8 mouse cellular contexts compared by ENCODE assay signal in the genomic region with DNA sequence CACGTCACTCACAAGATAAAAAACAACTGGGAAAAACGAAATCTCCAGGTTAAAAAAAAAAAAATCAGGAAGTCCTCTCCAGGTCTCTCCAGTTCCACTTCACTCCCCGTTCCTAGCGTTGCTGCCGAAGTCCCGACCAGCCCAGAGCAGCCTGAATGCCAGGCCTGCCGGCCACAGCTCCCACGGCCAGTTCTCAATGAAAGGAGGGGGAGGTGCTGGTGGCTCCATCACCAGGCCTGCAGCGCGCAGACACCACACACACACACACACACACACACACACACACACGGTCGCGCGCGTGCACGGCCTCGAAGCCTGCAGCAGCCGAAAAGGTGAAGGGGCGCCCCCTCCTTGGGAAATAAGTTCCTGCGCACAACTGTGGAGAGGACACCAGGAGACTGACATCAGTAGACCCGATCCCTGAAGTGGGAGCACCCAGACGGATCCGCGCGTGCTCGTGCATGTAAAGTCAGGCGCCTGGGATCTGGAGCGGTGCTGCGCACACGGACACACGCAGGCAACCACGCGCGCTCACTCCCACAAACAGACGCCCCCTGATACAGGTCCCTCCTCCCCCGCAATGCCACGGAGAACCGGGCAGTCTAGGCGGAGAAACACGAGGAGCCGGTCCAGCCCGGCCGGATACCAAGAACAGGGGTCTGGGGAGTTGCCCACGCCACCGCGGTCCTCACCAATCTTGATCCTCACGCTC. TPM values are rescaled to one million over a fixed set of nuclear protein-coding genes. Genes with fewer than 3 reads are reported as not detected.
DNase-seq lines count a peak whose midpoint lies in the region; ATAC-seq and TF ChIP-seq lines count a peak whose summit lies in the region.

No protein-coding gene starts in this region.

- TF ChIP-seq POLR2A in ES-Bruce4 (IDR thresholded peaks at IDR 0.05; ENCODE audit: insufficient read depth, low read length) = no peak

- H3K4me3 ChIP-seq in ES-Bruce4 (ENCODE audit: low read depth, low read length) = peak overlapping the region; percentile 83
- peak overlapping the region; percentile 72 for H3K4me3 ChIP-seq in forebrain, embryonic 12.5 days (replicated peaks)
- H3K4me3 ChIP-seq in lung, embryonic 15.5 days = peak overlapping the region; percentile 73

- peak overlapping the region; percentile 82 for H3K9ac ChIP-seq in ES-Bruce4 (ENCODE audit: low read depth, poor library complexity, severe bottlenecking)
- H3K9ac ChIP-seq in forebrain, embryonic 12.5 days = peak overlapping the region; percentile 78
- H3K9ac ChIP-seq in lung, embryonic 15.5 days = peak overlapping the region; percentile 77

- WGBS in forebrain, embryonic 12.5 days = under 1% methylated on average over 47 of the region's 47 CpGs
- WGBS in lung, embryonic 15.5 days = under 1% methylated on average over 46 of the region's 47 CpGs

- ATAC-seq in forebrain, embryonic 12.5 days (ENCODE audit: low FRiP score) = peak; percentile 75
- peak; percentile 40 for ATAC-seq in lung, embryonic 15.5 days (ENCODE audit: borderline replicate concordance, extremely low read depth, low FRiP score, low TSS enrichment)
- ATAC-seq in neutrophil, adult 5-6 weeks (ENCODE audit: extremely low read depth, insufficient number of reproducible peaks, low FRiP score, poor library complexity, severe bottlenecking) = peak; percentile 20; the same call in 1 of the 2 replicates

- TF ChIP-seq EP300 in ES-Bruce4 (IDR thresholded peaks at IDR 0.05; ENCODE audit: insufficient read depth, low read depth, low read length) = no peak

- no peak overlapping the region for H3K27ac ChIP-seq in ES-Bruce4 (ENCODE audit: insufficient read depth, low read length)
- peak overlapping the region; percentile 87 for H3K27ac ChIP-seq in forebrain, embryonic 12.5 days
- H3K27ac ChIP-seq in lung, embryonic 15.5 days = peak overlapping the region; percentile 92

- H3K9me3 ChIP-seq in ES-Bruce4 (replicated peaks; ENCODE audit: control insufficient read depth, insufficient read depth, low read length, poor library complexity, severe bottlenecking) = no peaks in the 10 kb centered on the region
- H3K9me3 ChIP-seq in forebrain, embryonic 12.5 days = no peaks in the 10 kb centered on the region
- H3K9me3 ChIP-seq in lung, embryonic 15.5 days = no peaks in the 10 kb centered on the region

- intact Hi-C loops in heart, postnatal 36 days (cut with DNase I) = loop anchor here (2.0 kb wide), 2 partner anchors 52 to 126 kb away; no protein-coding TSS in a partner anchor

- H3K27me3 ChIP-seq in ES-Bruce4 (ENCODE audit: control insufficient read depth, insufficient read depth, low read length, poor library complexity, severe bottlenecking) = no peaks in the 10 kb centered on the region
- peaks cover 18% of the 10 kb centered on the region for H3K27me3 ChIP-seq in forebrain, embryonic 12.5 days
- peaks cover 8% of the 10 kb centered on the region; the same call in 1 of the 2 replicates for H3K27me3 ChIP-seq in lung, embryonic 15.5 days

- H3K4me2 ChIP-seq in forebrain, embryonic 12.5 days = peak overlapping the region; percentile 85
- peak overlapping the region; percentile 92 for H3K4me2 ChIP-seq in lung, embryonic 15.5 days

- H3K36me3 ChIP-seq in ES-Bruce4 (ENCODE audit: control insufficient read depth, insufficient read depth, low read length, poor library complexity, severe bottlenecking) = no peaks in the 10 kb centered on the region
- H3K36me3 ChIP-seq in forebrain, embryonic 12.5 days (replicated peaks) = no peaks in the 10 kb centered on the region
- no peaks in the 10 kb centered on the region for H3K36me3 ChIP-seq in lung, embryonic 15.5 days

- H3K4me1 ChIP-seq in ES-Bruce4 (ENCODE audit: control insufficient read depth, insufficient read depth, low read length) = no peaks in the 10 kb centered on the region
- H3K4me1 ChIP-seq in forebrain, embryonic 12.5 days = peaks cover 36% of the 10 kb centered on the region
- H3K4me1 ChIP-seq in lung, embryonic 15.5 days = peaks cover 43% of the 10 kb centered on the region

- DNase-seq in c-Kit-positive CD71-positive TER-119-negative erythroid progenitor cells, embryonic 14.5 days (ENCODE audit: low read depth) = peak; percentile 33
- DNase-seq in heart, postnatal 36 days = peak; percentile 67 to 70
- peak; percentile 64 to 65 for DNase-seq in layer of hippocampus, adult 8-10 months (ENCODE audit: low spot score in 2 of 2)
- DNase-seq in thymus, adult 18-20 months = peak; percentile 58 to 71

- no peak for TF ChIP-seq CTCF in ES-Bruce4 (IDR thresholded peaks at IDR 0.05; ENCODE audit: low read depth, low read length)

RNA-seq across cellular contexts. Expression of a gene that starts 0.5 kb away (rescaled TPM):
- polyA plus RNA-seq in ES-Bruce4 (2011; ENCODE audit: insufficient read depth, insufficient read length, low read depth, missing spikeins) = 7.4 and 14.5 TPM in 2 replicates
- 24.6 and 26.9 TPM in 2 replicates for polyA plus RNA-seq in forebrain, embryonic 12.5 days (2016; fragmentation: Nextera tagmentation; extraction: Ambion mirVana)
- total RNA-seq in heart, postnatal 36 days (2021) = 10 to 100 TPM; 18.0 to 21.1 TPM
- 10 to 100 TPM; 62.7 to 74.3 (median 68.2) TPM for total RNA-seq in layer of hippocampus, adult 8-10 months (2022)
- polyA plus RNA-seq in lung, embryonic 15.5 days (2015; fragmentation: Nextera tagmentation; extraction: Ambion mirVana) = 42.8 and 45.6 TPM in 2 replicates
- 437 and 443 TPM in 2 replicates for total RNA-seq in neutrophil, adult 5-6 weeks (2017)

RNA-seq across cellular contexts. Expression of a gene that starts 28.8 kb away (rescaled TPM):
- polyA plus RNA-seq in ES-Bruce4 (2011; ENCODE audit: insufficient read depth, insufficient read length, low read depth, missing spikeins) = not detected in 2 replicates
- polyA plus RNA-seq in forebrain, embryonic 12.5 days (2016; fragmentation: Nextera tagmentation; extraction: Ambion mirVana) = 2.1 and 2.5 TPM in 2 replicates
- total RNA-seq in heart, postnatal 36 days (2021) = not detected
- total RNA-seq in layer of hippocampus, adult 8-10 months (2022) = 1 to 10 TPM; 1.8 to 3.6 (median 2.7) TPM
- polyA plus RNA-seq in lung, embryonic 15.5 days (2015; fragmentation: Nextera tagmentation; extraction: Ambion mirVana) = 0.17 and 0.24 TPM in 2 replicates
- not detected in 2 replicates for total RNA-seq in neutrophil, adult 5-6 weeks (2017)

Comparison
In these comparisons a context has a peak if more than half of its experiments do, and no peak if none do; other contexts are left out.
1. ATAC-seq: peak in every context shown above with its lines; median percentile 75 in forebrain, embryonic 12.5 days; 40 in lung, embryonic 15.5 days; 20 in neutrophil, adult 5-6 weeks.